ENCODE assay signal across 12 mouse cellular contexts in the genomic region with DNA sequence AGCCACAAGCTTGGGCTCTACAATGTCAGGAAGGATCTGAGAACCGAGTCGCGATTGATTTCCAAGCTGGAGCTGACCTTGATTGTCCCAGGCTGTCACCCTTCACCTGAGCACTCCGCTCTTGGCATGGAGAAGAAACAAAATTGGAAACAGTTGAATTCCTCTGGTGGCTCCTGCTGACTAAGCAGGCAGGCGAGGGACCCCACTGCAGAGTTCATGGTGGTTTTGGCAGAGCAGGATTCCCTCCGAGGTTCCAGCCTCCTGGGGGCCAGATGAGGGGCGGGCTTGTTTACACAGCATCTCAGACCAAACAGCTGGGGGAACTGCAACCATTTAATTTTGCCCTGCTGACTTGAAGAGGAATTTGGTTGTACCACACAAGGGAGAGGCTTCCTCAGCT.
A peak's percentile ranks its signal among the peaks of the same experiment; 100 is the strongest.
DNase-seq lines count a peak whose midpoint lies in the region; ATAC-seq and TF ChIP-seq lines count a peak whose summit lies in the region.
"Had no signal": no experiment of that assay in that cellular context is flagged by ENCODE, and none has a peak within 500 bp of the region (broad histone marks: within the 10 kb centered on the region; RNA-seq: fewer than 3 reads in every experiment).

No protein-coding gene starts in this region.

- WGBS in kidney, adult 2 months = 37% methylated on average over 7 of the region's 7 CpGs
- WGBS in embryonic facial prominence, embryonic 13.5 days = 10% methylated on average over 7 of the region's 7 CpGs
- 28% methylated on average over 7 of the region's 7 CpGs for WGBS in kidney, postnatal 0 days

- DNase-seq in kidney, adult 2 months = peak; percentile 36
- no peak for DNase-seq in kidney, adult 18-20 months
- peak; percentile 14 for DNase-seq in Muller cell, postnatal 12 days (ENCODE audit: inconsistent ontology term)
- peak; percentile 41 for DNase-seq in kidney, postnatal 0 days (ENCODE audit: low spot score)
- no peak for DNase-seq in cerebellum, adult 18-20 months
- no peak for DNase-seq in cerebellum, postnatal 10 days
- DNase-seq in layer of hippocampus, adult 11-12 months (ENCODE audit: low spot score) = no peak
- DNase-seq: cerebellum, postnatal 14 days; spleen, adult 18-20 months; thymus, postnatal 4 days had no signal

- no peak overlapping the region for H3K4me3 ChIP-seq in kidney, adult 2 months (ENCODE audit: insufficient read depth, low read depth, low read length)
- no peak overlapping the region for H3K4me3 ChIP-seq in embryonic facial prominence, embryonic 13.5 days
- H3K4me3 ChIP-seq in kidney, postnatal 0 days (replicated peaks; ENCODE audit: low read depth, low read length) = no peak overlapping the region

- TF ChIP-seq CTCF in kidney, adult 2 months (conservative IDR thresholded peaks at IDR 0.05; ENCODE audit: insufficient read depth, insufficient read length, low read depth, low read length) = no peak
- no peak for TF ChIP-seq CTCF in kidney, postnatal 0 days (IDR thresholded peaks at IDR 0.05; ENCODE audit: low read depth)

- H3K9ac ChIP-seq in embryonic facial prominence, embryonic 13.5 days = no peak overlapping the region
- H3K9ac ChIP-seq in kidney, postnatal 0 days (ENCODE audit: low read depth, low read length) = no peak overlapping the region

- H3K9me3 ChIP-seq in embryonic facial prominence, embryonic 13.5 days = no peaks in the 10 kb centered on the region
- no peaks in the 10 kb centered on the region for H3K9me3 ChIP-seq in kidney, postnatal 0 days (replicated peaks; ENCODE audit: low read length)

- H3K36me3 ChIP-seq in kidney, adult 2 months (ENCODE audit: control insufficient read depth, insufficient read depth, low read length) = no peaks in the 10 kb centered on the region
- H3K36me3 ChIP-seq in embryonic facial prominence, embryonic 13.5 days = no peaks in the 10 kb centered on the region
- H3K36me3 ChIP-seq in kidney, postnatal 0 days (ENCODE audit: insufficient read depth, low read length) = no peaks in the 10 kb centered on the region

- no peak for TF ChIP-seq POLR2A in kidney, adult 2 months (IDR thresholded peaks at IDR 0.05; ENCODE audit: low read depth, low read length)

- no peaks in the 10 kb centered on the region for H3K27me3 ChIP-seq in kidney, adult 2 months (replicated peaks; ENCODE audit: control insufficient read depth, insufficient read depth, low read length)
- no peaks in the 10 kb centered on the region for H3K27me3 ChIP-seq in embryonic facial prominence, embryonic 13.5 days
- H3K27me3 ChIP-seq in kidney, postnatal 0 days (ENCODE audit: insufficient read depth, low read length) = no peaks in the 10 kb centered on the region
- H3K27me3 ChIP-seq: CH12.LX had no signal

- H3K4me2 ChIP-seq in embryonic facial prominence, embryonic 13.5 days = peak overlapping the region; percentile 26; the same call in 1 of the 2 replicates
- no peak overlapping the region for H3K4me2 ChIP-seq in kidney, postnatal 0 days (ENCODE audit: low read length)

- no peak overlapping the region for H3K27ac ChIP-seq in kidney, adult 2 months (ENCODE audit: insufficient read depth, low read depth, low read length)
- H3K27ac ChIP-seq in embryonic facial prominence, embryonic 13.5 days = peak overlapping the region; percentile 75
- no peak overlapping the region for H3K27ac ChIP-seq in kidney, postnatal 0 days

- peak; percentile 75 for ATAC-seq in embryonic facial prominence, embryonic 13.5 days (ENCODE audit: insufficient number of reproducible peaks, insufficient read depth, low FRiP score, low TSS enrichment, low read depth)
- no peak for ATAC-seq in kidney, postnatal 0 days (replicated peaks; ENCODE audit: low FRiP score, low read depth)

- H3K4me1 ChIP-seq in kidney, adult 2 months (ENCODE audit: control insufficient read depth, insufficient read depth, low read length) = 0 out of 2 replicates have a peak, but pooled peaks cover 3% of the 10 kb centered on the region
- peaks cover 32% of the 10 kb centered on the region for H3K4me1 ChIP-seq in embryonic facial prominence, embryonic 13.5 days
- peaks cover 12% of the 10 kb centered on the region for H3K4me1 ChIP-seq in kidney, postnatal 0 days (replicated peaks; ENCODE audit: insufficient read depth, low read length)

Comparison
In these comparisons a context has a peak if more than half of its experiments do, and no peak if none do; other contexts are left out.
1. DNase-seq: peak in kidney, adult 2 months (single experiment), Muller cell, postnatal 12 days (single experiment) and kidney, postnatal 0 days (single experiment); none in kidney, adult 18-20 months (single experiment), cerebellum, adult 18-20 months (0 of 2), cerebellum, postnatal 10 days (0 of 2) and layer of hippocampus, adult 11-12 months (single experiment).